22 mouse cellular contexts compared by ENCODE assay signal in the genomic region with DNA sequence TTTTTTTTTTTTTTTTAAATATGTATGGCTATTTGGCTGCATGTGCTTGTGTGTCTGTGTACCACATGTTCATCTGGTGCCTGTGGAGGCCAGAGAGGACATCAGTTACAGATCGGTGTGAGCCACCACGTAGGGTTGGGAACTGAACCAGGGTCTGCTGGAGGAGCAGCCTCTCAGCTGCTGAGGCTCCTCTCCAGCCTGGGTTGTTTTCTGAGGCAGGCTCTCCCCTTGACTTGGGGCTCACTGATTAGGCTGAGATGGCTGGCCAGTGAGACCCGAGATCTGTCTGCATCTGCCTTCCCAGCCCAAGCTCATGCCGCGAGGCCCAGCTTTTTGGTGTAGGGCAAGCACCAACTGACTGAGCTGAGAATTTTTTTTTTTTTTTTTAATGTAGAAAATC. TPM values are rescaled to one million over a fixed set of nuclear protein-coding genes. Genes with fewer than 3 reads are reported as not detected.
DNase-seq lines count a peak whose midpoint lies in the region; ATAC-seq lines count a peak whose summit lies in the region.
"Had no signal": no experiment of that assay in that cellular context is flagged by ENCODE, and none has a peak within 500 bp of the region (broad histone marks: within the 10 kb centered on the region; RNA-seq: fewer than 3 reads in every experiment).

No protein-coding gene starts in this region.

- ATAC-seq in CD4-positive, CD25-positive, alpha-beta regulatory T cell, adult 4 months = no peak
- ATAC-seq in lung, embryonic 16.5 days (ENCODE audit: low read depth) = no peak; the same call in 1 of the 2 replicates
- ATAC-seq in common myeloid progenitor, adult 5-6 weeks (replicated peaks; ENCODE audit: low read depth, poor library complexity, severe bottlenecking) = peak; percentile 22; the same call in 1 of the 2 replicates

- peak; percentile 21 for DNase-seq in CD4-positive, CD25-positive, alpha-beta regulatory T cell, adult 2 months (ENCODE audit: low read depth, low spot score)
- DNase-seq in heart, adult 11 months = peak; percentile 67
- DNase-seq in heart, adult 9 months (ENCODE audit: low spot score in 2 of 2) = no peak
- no peak for DNase-seq in lung, postnatal 36 days
- no peak for DNase-seq in ovary, adult 18-20 months (ENCODE audit: low spot score)
- DNase-seq: adrenal gland, adult 8-10 months; cerebellum, adult 18-20 months; heart, postnatal 10 days; kidney, adult 2 months; liver; thymus, postnatal 25 days had no signal

- H3K27ac ChIP-seq in lung, embryonic 16.5 days (ENCODE audit: low read length) = peak overlapping the region; percentile 96
- H3K27ac ChIP-seq: embryonic facial prominence, embryonic 10.5 days; hindbrain, embryonic 10.5 days; kidney, postnatal 0 days; limb, embryonic 10.5 days; liver, embryonic 15.5 days; midbrain, embryonic 13.5 days; stomach, embryonic 15.5 days had no signal

- H3K36me3 ChIP-seq in lung, embryonic 16.5 days (ENCODE audit: control insufficient read depth, insufficient read depth, low read length) = no peaks in the 10 kb centered on the region
- H3K36me3 ChIP-seq: embryonic facial prominence, embryonic 10.5 days; heart, embryonic 12.5 days; hindbrain, embryonic 10.5 days; limb, embryonic 10.5 days; liver, embryonic 15.5 days; midbrain, embryonic 13.5 days; stomach, embryonic 15.5 days had no signal

- no peaks in the 10 kb centered on the region; the same call in 1 of the 2 replicates for H3K4me1 ChIP-seq in lung, embryonic 16.5 days (replicated peaks; ENCODE audit: control insufficient read depth, insufficient read depth, low read length)
- H3K4me1 ChIP-seq: embryonic facial prominence, embryonic 10.5 days; heart, embryonic 12.5 days; hindbrain, embryonic 10.5 days; limb, embryonic 10.5 days; stomach, embryonic 15.5 days had no signal

- peak overlapping the region; percentile 31; the same call in 1 of the 2 replicates for H3K9ac ChIP-seq in lung, embryonic 16.5 days (ENCODE audit: low read length)
- H3K9ac ChIP-seq: heart, embryonic 12.5 days; liver, embryonic 15.5 days; midbrain, embryonic 13.5 days; stomach, embryonic 15.5 days had no signal

- no peak overlapping the region for H3K4me2 ChIP-seq in lung, embryonic 16.5 days (ENCODE audit: low read depth, low read length)
- H3K4me2 ChIP-seq: heart, embryonic 12.5 days; liver, embryonic 15.5 days; midbrain, embryonic 13.5 days; stomach, embryonic 15.5 days had no signal

- H3K27me3 ChIP-seq in lung, embryonic 16.5 days (ENCODE audit: control insufficient read depth, insufficient read depth, low read depth, low read length) = no peaks in the 10 kb centered on the region
- H3K27me3 ChIP-seq: heart, embryonic 12.5 days; liver, embryonic 15.5 days; midbrain, embryonic 13.5 days; stomach, embryonic 15.5 days had no signal

- H3K9me3 ChIP-seq in lung, embryonic 16.5 days (ENCODE audit: control insufficient read depth, low read length) = 0 out of 2 replicates have a peak, but pooled peaks cover 2% of the 10 kb centered on the region
- H3K9me3 ChIP-seq: heart, embryonic 12.5 days; limb, embryonic 10.5 days; liver, embryonic 15.5 days; midbrain, embryonic 13.5 days; stomach, embryonic 15.5 days had no signal

- 61% methylated on average over 5 of the region's 5 CpGs for WGBS in lung, embryonic 16.5 days

- H3K4me3 ChIP-seq in lung, embryonic 16.5 days (ENCODE audit: low read length) = no peak overlapping the region
- H3K4me3 ChIP-seq: embryonic facial prominence, embryonic 10.5 days; heart, embryonic 12.5 days; hindbrain, embryonic 10.5 days; limb, embryonic 10.5 days; liver, embryonic 15.5 days; midbrain, embryonic 13.5 days; stomach, embryonic 15.5 days had no signal

RNA-seq across cellular contexts. Expression of a gene that starts 57.9 kb away (rescaled TPM):
- polyA plus RNA-seq in CD4-positive, CD25-positive, alpha-beta regulatory T cell, adult 4 months (2017; shearing (Covaris generic)) = 1 to 10 TPM; 4.4 to 6.9 TPM
- polyA plus RNA-seq in lung, embryonic 16.5 days (2015; fragmentation: Nextera tagmentation; extraction: Ambion mirVana) = 6.0 and 6.8 TPM in 2 replicates
- total RNA-seq in common myeloid progenitor, adult 5-6 weeks (2017) = 6.1 and 6.6 TPM in 2 replicates

Comparison
In these comparisons a context has a peak if more than half of its experiments do, and no peak if none do; other contexts are left out.
1. DNase-seq: peak in CD4-positive, CD25-positive, alpha-beta regulatory T cell, adult 2 months (single experiment) and heart, adult 11 months (single experiment); none in heart, adult 9 months (0 of 2), lung, postnatal 36 days (single experiment) and ovary, adult 18-20 months (single experiment).